Mouse (Mus musculus): ENCODE measurements around the gene Gm1673. TPM values are rescaled to one million over a fixed set of nuclear protein-coding genes. Genes with fewer than 3 reads are reported as not detected.
A peak's percentile ranks its signal among the peaks of the same experiment; 100 is the strongest.
"Not testable (repeated sequence)": the region's sequence is repeated elsewhere in the genome, so short reads cannot be mapped to it uniquely, and the experiment has no call there.

The Gm1673 gene
- 15.8 and 92.9 TPM in 2 replicates for polyA plus RNA-seq (2012; ENCODE audit: insufficient read depth, low replicate concordance)

- Histone ChIP-seq H3K27me3 (replicated peaks) (peaks cover 80% of the 10 kb centered on the region), H3K9me3 (peaks cover 41% of the 10 kb centered on the region), H3K36me3 (replicated peaks; ENCODE audit: low read length) (peaks cover 4% of the 10 kb centered on the region), H3K4me1 (peaks cover 26% of the 10 kb centered on the region), H3K4me3 (replicated peaks) (peak within 1 kb of the TSS; percentile 91)
- no peak for TF ChIP-seq FLI1 (IDR thresholded peaks at IDR 0.05; ENCODE audit: low read length)
- no peak for TF ChIP-seq GATA1 (IDR thresholded peaks at IDR 0.05; ENCODE audit: borderline replicate concordance, low read length)
These were observed at the start of gene Gm1673 for GRCm38 (mm10) chr5:33983309-33984121. Gm1673 (plus strand) TSS chr5:33983433.

GRCm38 (mm10) chr5:33934081-33934480 is 49.2 kb upstream of the Gm1673 start:
- peaks cover 18% of the 10 kb centered on the region for H3K9me3 ChIP-seq
- H3K27me3 ChIP-seq (replicated peaks) = no peaks in the 10 kb centered on the region
- peak overlapping the region; percentile 100 for H3K4me3 ChIP-seq (replicated peaks)
- H3K4me1 ChIP-seq = peaks cover 56% of the 10 kb centered on the region
- TF ChIP-seq FLI1 (IDR thresholded peaks at IDR 0.05; ENCODE audit: low read length) (no peak), GATA1 (IDR thresholded peaks at IDR 0.05; ENCODE audit: borderline replicate concordance, low read length) (no peak)
- peaks cover 45% of the 10 kb centered on the region for H3K36me3 ChIP-seq (replicated peaks; ENCODE audit: low read length)

GRCm38 (mm10) chr5:33934877-33935276 is 48.4 kb upstream of the Gm1673 start:
- peak overlapping the region; percentile 100 for H3K4me3 ChIP-seq (replicated peaks)

GRCm38 (mm10) chr5:33935700-33936111 is 47.5 kb upstream of the Gm1673 start:
- Histone ChIP-seq H3K4me3 (replicated peaks) (peak overlapping the region; percentile 100), H3K4me1 (peaks cover 56% of the 10 kb centered on the region), H3K36me3 (replicated peaks; ENCODE audit: low read length) (peaks cover 46% of the 10 kb centered on the region), H3K9me3 (peaks cover 17% of the 10 kb centered on the region), H3K27me3 (replicated peaks) (no peaks in the 10 kb centered on the region)
- TF ChIP-seq FLI1 (IDR thresholded peaks at IDR 0.05; ENCODE audit: low read length) (no peak), GATA1 (IDR thresholded peaks at IDR 0.05; ENCODE audit: borderline replicate concordance, low read length) (no peak)

More at GRCm38 (mm10) chr5:33934877-33935276, 48.4 kb upstream of the Gm1673 start:
- H3K36me3 ChIP-seq (replicated peaks; ENCODE audit: low read length) = peaks cover 45% of the 10 kb centered on the region
- H3K27me3 ChIP-seq (replicated peaks) = no peaks in the 10 kb centered on the region
- TF ChIP-seq FLI1 (IDR thresholded peaks at IDR 0.05; ENCODE audit: low read length) (no peak), GATA1 (IDR thresholded peaks at IDR 0.05; ENCODE audit: borderline replicate concordance, low read length) (no peak)
- H3K9me3 ChIP-seq = peaks cover 16% of the 10 kb centered on the region
- peaks cover 56% of the 10 kb centered on the region for H3K4me1 ChIP-seq

GRCm38 (mm10) chr5:33936120-33936707 is 47.0 kb upstream of the Gm1673 start, which contains the start of gene Nelfa:
Nelfa (minus strand) TSS chr5:33936413.
- Histone ChIP-seq H3K4me1 (peaks cover 55% of the 10 kb centered on the region), H3K4me3 (replicated peaks) (peak within 1 kb of the TSS; percentile 100), H3K27me3 (replicated peaks) (no peaks in the 10 kb centered on the region), H3K36me3 (replicated peaks; ENCODE audit: low read length) (peaks cover 41% of the 10 kb centered on the region), H3K9me3 (peaks cover 21% of the 10 kb centered on the region)
- TF ChIP-seq GATA1 (IDR thresholded peaks at IDR 0.05; ENCODE audit: borderline replicate concordance, low read length) (no peak), FLI1 (IDR thresholded peaks at IDR 0.05; ENCODE audit: low read length) (no peak)

- peaks cover 50% of the 10 kb centered on the region for H3K4me1 ChIP-seq
- peaks cover 26% of the 10 kb centered on the region for H3K9me3 ChIP-seq
- TF ChIP-seq FLI1 (IDR thresholded peaks at IDR 0.05; ENCODE audit: low read length) = no peak
- no peak for TF ChIP-seq GATA1 (IDR thresholded peaks at IDR 0.05; ENCODE audit: borderline replicate concordance, low read length)
- H3K36me3 ChIP-seq (replicated peaks; ENCODE audit: low read length) = peaks cover 32% of the 10 kb centered on the region
- peak overlapping the region; percentile 100 for H3K4me3 ChIP-seq (replicated peaks)
- no peaks in the 10 kb centered on the region for H3K27me3 ChIP-seq (replicated peaks)
These were observed 46.0 kb upstream of the Gm1673 start for GRCm38 (mm10) chr5:33937230-33937629.

- peaks cover 28% of the 10 kb centered on the region for H3K36me3 ChIP-seq (replicated peaks; ENCODE audit: low read length)
- H3K4me1 ChIP-seq = peaks cover 40% of the 10 kb centered on the region
- TF ChIP-seq GATA1 (IDR thresholded peaks at IDR 0.05; ENCODE audit: borderline replicate concordance, low read length) (no peak), FLI1 (IDR thresholded peaks at IDR 0.05; ENCODE audit: low read length) (no peak)
- H3K4me3 ChIP-seq (replicated peaks) = no peak overlapping the region
- no peaks in the 10 kb centered on the region for H3K27me3 ChIP-seq (replicated peaks)
- H3K9me3 ChIP-seq = peaks cover 32% of the 10 kb centered on the region
These were observed 44.8 kb upstream of the Gm1673 start for GRCm38 (mm10) chr5:33938448-33938847.

- not testable (repeated sequence) for H3K4me1 ChIP-seq; H3K4me3 ChIP-seq (replicated peaks); H3K36me3 ChIP-seq (replicated peaks; ENCODE audit: low read length); H3K27me3 ChIP-seq (replicated peaks)
- H3K9me3 ChIP-seq = peaks cover 33% of the 10 kb centered on the region
These were observed 36.2 kb upstream of the Gm1673 start for GRCm38 (mm10) chr5:33947035-33947434.

GRCm38 (mm10) chr5:33948314-33948713 is 34.9 kb upstream of the Gm1673 start:
- H3K36me3 ChIP-seq (replicated peaks; ENCODE audit: low read length) = no peaks in the 10 kb centered on the region
- no peak overlapping the region for H3K4me3 ChIP-seq (replicated peaks)
- H3K27me3 ChIP-seq (replicated peaks) = no peaks in the 10 kb centered on the region
- peaks cover 33% of the 10 kb centered on the region for H3K9me3 ChIP-seq
- no peak for TF ChIP-seq FLI1 (IDR thresholded peaks at IDR 0.05; ENCODE audit: low read length)
- TF ChIP-seq GATA1 (IDR thresholded peaks at IDR 0.05; ENCODE audit: borderline replicate concordance, low read length) = no peak
- no peaks in the 10 kb centered on the region for H3K4me1 ChIP-seq

Measured in megakaryocyte, embryonic 14.5 days (primary cell).